Mouse (Mus musculus): Measurements from ENCODE around the gene Kansl2.

DNA sequence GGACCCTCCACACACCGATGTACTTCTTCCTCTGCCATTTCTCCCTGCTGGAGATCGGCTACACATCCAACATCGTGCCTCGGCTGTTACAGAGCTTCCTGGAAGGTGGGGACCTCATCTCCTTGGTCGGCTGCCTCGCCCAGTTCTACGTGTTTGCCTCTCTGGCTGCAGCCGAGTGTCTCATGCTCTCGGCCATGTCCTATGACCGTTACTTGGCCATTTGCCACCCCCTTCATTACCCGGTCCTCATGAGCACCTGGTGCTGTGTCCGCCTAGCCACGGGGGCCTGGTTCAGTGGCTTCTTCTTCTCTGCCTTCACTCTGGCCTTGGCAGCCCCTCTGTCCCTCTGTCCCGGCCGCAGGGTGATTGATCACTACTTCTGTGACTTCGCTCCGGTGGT, 36.4 kb downstream of the Kansl2 start:
- TF ChIP-seq CTCF (conservative IDR thresholded peaks at IDR 0.05 in 1 of 2, IDR thresholded peaks at IDR 0.05 in 1 of 2; ENCODE audit: low read depth in 2 of 2, low read length in 2 of 2) (no peak), USF2 (conservative IDR thresholded peaks at IDR 0.05; ENCODE audit: low read depth, low read length) (no peak), CHD2 (IDR thresholded peaks at IDR 0.05; ENCODE audit: low read length) (no peak), ZC3H11A (IDR thresholded peaks at IDR 0.05; ENCODE audit: low read depth, low read length) (no peak), HCFC1 (IDR thresholded peaks at IDR 0.05; ENCODE audit: low read depth, low read length) (no peak), MAFK (IDR thresholded peaks at IDR 0.05; ENCODE audit: insufficient replicate concordance, low read length) (no peak), TBP (conservative IDR thresholded peaks at IDR 0.05; ENCODE audit: low read depth, low read length) (no peak), POLR2A (IDR thresholded peaks at IDR 0.05; ENCODE audit: low read depth, low read length) (no peak), RAD21 (IDR thresholded peaks at IDR 0.05; ENCODE audit: low read depth, low read length) (no peak), ETS1 (conservative IDR thresholded peaks at IDR 0.05; ENCODE audit: low read depth, low read length) (no peak), ELF1 (IDR thresholded peaks at IDR 0.05; ENCODE audit: low read depth, low read length) (no peak), BHLHE40 (IDR thresholded peaks at IDR 0.05; ENCODE audit: low read depth, low read length) (no peak), EP300 (IDR thresholded peaks at IDR 0.05; ENCODE audit: low read length) (no peak)
